Mouse (Mus musculus): Measurements from ENCODE around the gene Grhl3.

Grhl3 gene

DNA sequence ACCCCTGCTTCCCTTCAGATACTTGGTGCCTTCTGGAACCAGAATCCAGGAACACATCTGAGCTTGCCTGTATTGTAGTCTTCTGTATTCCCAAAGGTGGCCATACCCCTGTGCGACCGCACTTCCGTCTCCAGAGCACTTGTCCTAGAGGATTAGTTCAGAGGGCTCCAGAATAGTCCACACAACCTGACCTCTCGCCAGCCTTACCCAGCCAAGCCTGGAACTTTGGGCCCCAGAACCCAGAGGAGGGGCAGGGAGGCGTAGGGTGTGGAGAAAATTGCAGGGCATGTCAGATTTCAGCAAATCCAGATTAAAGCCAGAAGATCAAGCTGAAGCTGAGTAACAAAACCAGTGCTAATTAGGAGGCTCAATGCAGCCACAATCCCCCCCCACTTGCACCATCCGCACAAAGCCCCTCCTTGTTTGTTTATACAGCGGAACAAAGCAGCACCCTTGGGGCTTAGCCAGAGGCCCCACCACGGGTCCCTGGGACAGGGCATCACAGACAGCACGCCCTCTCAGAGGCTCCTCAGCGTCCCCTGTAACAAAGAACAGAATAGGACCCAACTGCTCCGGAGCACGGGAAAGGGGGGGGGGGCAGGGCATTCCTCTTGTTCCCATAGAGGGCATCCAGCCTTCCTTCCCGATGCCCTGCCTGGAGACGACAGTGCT lies 47.3 kb downstream of the Grhl3 start:
- DNase-seq = no peak

DNA sequence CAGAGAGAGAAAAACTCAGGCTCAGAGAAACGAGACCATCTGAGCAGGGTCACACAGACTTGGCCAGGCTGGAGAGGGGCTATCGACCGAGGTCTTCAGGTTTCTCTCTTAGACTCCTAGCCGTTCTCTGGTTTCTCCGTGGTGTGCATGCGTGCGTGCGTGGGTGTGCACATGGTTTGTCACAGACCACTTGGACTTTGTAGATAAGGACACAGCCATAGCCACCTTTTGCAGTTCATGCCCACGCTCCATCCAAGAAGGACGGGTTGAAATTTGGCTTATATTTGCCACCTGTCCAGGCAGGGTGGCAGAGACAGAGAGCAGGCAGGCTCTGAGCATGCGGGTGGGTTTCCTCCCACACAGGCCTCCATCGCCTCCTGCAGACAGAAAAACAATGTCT lies 48.4 kb downstream of the Grhl3 start:
- no peak for DNase-seq

DNA sequence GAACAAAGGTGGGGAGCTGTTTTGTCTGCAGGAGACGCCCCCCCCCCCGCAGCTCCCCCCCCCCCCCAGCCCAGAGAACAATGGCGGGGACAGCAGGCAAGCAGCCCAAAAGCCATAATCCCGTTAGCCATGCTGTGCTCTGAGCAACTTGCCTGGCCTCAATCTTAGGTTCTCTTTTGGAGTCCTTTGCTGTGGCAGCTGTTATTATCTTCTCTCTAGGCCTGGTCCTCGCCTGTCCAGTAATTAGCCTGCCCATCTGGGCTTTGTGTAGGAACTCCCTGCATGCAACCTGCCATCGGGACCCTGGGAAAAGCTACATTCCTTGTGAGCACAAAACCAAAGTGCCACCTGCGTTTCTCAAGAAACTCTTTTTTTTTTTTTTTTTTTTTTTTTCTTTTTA lies 49.5 kb downstream of the Grhl3 start:
- no peak for DNase-seq

DNA sequence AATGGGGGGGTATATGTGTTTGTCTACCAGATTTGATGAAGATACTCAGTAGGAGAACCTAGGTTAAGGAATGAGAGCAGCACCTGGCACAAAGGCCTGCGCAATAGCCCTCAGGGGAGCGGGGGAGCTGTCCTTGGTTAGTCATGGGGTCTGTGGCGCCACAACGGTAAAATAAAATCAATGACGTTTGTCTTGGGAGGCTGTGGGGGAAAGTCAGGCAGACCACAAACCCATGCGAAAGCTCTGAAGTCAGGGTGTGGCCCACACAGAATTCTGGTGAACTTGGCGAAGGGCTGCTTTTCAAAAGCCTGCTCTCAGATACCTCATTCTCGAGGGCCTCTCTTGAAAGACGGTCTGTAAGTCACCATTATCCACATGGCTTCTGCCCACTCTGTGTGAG lies 53.0 kb downstream of the Grhl3 start:
- DNase-seq = no peak

DNA sequence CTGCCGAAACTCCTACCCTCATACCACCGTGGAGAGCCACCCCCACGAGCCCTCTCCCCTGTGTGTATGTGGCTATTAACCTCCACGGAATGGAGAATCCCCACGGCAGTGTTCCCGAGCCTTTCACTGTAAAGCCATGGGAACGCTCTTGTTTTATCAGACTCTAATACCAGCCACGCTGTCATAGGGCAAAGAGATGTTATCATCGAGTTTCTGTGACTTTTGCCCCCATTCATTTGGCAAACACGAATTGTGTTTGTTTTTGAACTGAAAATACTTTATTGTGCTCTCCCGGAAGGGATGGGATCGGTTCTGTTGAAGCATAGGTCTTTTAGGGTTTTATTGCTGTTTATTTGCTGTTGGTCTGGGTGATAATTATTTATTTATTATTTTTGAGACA lies 55.3 kb downstream of the Grhl3 start:
- DNase-seq = no peak

DNA sequence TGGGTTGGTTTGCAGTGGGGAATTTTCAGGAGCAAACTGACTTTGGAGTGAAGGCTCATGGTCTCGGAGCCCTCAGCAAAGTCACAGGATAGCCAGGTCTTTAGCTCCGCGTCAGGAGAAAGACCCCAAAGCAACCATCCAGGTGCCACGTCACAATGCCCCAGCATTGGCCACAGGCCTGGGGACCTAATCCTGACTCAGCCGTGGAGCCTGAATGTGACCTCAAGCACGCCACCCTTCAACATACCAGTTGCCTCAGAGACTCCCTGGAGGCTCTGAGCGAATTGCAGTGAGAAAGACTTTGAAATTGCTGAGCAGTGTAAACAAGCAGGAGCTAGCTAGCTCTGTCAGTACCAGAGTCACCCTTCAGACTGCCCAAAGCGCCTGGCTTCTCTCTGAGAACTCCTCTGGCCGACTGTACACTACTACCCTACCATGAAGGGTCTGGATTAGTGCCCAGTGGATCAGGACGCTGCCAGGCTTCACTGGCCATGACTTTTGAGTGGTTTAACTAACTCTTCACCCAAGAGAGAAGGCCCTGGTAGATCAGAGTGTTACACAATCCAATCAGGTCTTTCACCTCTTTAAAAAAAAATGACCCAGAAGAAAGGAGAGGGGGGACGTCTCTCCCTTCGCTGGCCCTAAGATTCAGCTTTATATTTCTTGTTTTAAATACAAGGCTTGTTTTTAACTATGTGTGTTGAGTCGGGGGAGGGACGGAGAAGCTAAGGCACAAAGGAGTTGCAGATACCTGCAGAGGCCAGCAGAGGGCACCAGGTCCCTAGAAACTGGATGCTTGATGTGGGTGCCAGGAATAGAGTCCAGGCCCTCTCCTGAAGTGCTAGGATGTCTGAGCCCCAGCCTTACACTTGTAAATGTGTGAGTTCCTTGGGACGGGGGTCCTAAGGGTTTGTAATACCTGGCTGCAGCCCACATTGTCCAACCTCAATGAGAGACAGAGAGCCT lies 56.8 kb downstream of the Grhl3 start:
- DNase-seq = peak; percentile 68 to 80

DNA sequence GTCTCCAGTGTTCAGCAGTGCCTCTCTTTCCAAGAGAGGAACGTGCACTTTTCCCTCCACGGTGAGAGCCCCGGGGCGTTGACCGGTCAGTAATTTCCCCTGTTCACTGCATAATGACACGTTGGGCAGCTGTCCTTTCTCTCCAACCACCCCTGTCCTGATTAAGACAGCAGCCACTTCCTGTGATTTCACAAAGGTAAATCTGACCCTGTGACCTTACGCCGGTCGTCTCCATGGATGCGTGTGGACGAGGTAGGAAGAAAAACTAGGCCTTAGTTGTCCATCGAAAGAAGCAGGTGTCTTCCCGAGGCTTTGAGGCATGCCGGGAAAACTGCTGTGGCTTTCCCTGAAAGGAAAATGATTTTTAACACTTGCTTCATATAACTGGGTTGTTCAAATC lies 58.5 kb downstream of the Grhl3 start:
- no peak for DNase-seq

DNA sequence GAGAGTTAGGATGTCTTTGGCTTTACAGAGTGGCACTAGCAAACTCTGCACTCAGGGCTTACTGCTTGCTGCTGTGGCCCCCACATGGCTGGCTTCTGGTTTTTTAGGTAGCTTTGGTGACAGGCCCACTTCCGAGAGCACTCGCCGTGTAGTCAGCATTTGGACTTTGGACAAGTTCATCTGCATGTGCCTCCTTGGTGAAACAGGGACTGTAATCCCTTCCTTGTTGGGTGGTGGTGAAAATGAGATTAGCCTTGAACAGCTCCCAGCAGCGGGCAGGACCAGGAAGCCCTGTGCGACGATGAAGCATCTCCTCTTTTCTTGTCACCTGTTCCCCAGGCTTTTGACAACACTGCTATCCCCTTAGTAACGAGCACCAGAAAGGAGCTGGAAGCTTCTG lies 59.6 kb downstream of the Grhl3 start:
- no peak for DNase-seq

DNA sequence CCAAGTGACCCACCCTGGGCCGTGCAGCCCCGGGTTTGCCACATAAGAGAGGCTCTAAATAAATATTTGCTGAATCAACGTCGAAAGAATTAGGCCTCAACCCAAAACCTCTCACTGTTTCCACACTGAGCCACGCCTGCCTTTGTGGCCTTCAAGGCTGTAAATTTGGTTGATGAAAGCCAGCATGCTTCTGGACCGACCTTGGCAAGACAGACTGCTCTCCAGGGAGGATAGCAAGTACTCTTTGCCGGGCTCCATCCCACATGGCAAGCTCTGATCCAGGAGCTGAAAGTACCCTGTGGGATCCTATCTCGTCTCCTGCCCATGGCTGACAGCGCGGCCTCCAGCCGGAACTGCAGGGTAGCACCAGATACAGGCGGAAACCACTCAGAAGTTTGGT lies 63.9 kb downstream of the Grhl3 start:
- no peak for DNase-seq

DNA sequence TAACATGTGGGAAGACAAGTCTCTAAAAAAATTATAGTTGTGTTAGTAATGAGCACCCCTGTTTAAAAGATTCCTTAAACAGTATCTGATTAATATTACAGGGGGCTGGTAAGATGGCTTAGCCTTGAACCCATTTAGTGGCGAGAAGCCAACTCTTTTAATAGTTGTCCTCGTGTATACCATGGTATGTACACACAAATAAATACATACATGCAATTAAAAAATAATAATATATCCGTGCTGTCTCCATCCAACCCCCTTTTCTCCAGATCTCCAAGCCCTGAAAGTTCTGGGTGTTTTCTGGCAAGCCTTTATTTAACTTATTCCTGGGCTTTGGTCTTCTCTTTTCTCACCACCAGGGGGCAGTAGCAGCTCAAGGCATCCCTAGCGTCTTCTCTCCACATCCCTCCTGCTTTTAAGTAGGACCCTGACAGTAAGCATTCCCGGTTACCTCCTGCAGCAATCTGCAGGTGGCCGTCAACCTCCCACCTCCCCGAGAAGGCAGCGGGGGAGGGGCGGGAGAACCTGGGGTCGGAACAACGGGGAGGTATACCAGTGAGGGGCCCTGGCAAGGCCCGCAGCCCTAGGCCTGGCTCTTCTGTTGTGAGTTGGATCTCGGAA lies 64.9 kb downstream of the Grhl3 start:
- DNase-seq = peak; percentile 47 to 72

DNA sequence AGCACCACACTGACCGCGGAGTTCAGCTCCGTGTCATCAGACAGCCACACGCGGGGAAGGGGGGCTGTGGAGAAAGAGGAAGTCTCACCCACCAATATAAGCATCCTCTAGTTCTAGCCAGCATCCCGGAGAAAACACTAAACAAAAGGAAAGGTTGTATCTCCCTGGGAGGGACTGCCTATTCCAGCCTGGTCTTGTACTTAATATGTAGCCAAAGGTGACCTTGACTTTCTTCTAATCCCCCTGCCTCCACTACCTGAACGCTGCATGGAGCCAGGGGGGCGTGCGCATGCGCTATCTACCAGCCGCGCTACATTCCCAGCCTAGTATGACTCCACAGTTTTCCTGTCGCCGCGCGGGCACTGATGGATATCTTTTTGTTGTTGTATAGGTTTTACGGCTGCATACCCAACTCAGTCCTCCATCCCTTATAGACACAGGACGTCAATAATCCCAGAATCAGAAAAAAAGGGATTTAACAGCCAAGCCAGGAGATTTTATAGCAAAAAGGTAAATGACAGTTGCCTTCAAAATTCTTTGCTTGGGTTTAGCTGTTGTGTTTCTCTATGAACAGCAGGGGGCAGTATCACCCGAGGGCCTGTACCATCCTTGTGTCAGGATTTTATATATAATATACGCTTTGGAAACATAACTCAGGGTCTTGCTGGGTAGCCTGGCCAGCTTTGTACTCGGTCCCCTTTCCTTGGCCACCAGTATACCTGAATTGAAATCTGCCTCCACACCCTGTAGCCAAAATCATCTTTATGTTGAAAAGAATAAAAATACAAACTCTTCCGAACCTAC lies 65.7 kb downstream of the Grhl3 start:
- peak; percentile 15 to 43 for DNase-seq

DNA sequence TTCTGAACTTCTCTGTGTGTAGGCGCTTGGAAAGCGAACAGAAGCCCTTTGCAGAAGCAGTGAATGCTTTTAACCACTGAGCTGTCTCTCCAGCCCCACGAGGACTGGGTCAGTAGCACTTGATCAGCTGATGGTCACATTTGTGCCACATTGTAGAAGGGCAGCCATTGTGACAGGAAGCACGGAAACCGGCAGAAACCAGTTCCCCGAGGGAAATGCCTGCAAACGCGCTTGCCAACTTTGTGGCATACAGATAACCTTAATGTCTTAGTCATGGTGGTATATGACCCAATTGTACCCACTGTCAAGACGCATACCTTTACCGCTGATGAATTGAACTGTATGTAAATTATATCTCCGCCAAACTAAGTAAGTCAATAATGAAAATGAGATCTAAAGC lies 67.6 kb downstream of the Grhl3 start:
- no peak for DNase-seq

DNA sequence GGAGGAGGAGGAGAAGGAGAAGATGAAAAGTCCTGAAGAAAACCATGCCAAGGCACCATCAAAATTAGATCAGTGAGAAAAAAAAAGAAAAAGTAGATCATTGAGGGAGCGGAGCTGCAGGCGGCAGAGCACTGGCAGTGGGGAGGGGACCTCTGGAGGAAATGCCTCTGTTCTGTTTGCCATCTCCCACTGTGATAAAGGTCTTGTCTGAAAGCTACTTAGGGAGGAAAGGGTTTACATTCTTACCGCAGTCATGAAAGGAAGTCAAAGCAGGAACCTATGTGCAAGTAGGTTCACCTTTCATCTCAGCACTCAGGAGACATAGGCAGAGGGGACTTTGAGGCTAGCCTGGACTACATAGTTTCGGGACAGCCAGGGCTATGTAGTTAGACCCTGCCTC lies 71.8 kb downstream of the Grhl3 start:
- DNase-seq = no peak

DNA sequence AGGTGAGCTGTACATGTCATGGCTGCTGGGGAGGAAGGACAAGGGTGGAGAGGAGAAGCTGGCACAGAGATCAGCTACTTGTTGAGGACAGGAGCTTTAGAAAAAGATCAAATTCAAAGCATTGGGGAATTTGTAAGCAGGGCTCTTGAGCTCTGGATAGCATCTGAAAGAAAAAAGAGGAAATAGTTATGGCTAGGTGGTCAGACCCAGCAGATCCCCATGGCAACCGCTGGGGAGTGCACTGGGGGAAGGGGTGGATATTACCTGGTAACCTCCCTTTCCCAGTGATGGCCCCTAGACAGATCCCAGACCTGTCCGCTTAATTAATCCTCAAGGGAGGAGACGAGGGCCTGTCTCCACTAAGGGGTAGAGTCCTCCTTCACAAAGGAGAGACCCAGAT lies 73.6 kb downstream of the Grhl3 start:
- DNase-seq = no peak

DNA sequence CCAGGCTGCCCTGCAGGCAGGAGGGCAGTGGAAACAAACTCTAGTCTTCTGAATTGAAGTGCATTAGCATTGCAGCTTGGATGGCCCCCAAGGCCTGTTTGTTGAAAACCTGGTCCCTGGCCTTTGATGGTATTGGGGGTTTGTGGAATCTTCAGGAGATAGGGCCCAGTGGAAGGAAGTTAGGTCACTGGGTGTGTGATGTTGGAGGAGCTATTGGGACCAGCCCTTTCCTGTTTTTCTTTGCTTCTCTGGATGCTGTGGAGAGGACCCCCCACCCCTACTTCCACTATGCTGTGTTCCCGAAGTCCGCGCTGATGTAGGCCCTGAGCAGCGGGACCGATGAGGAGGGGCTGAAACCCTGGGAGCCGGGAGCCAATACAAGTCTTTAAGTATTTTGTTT lies 75.3 kb downstream of the Grhl3 start:
- peak; percentile 50 to 65 for DNase-seq

DNA sequence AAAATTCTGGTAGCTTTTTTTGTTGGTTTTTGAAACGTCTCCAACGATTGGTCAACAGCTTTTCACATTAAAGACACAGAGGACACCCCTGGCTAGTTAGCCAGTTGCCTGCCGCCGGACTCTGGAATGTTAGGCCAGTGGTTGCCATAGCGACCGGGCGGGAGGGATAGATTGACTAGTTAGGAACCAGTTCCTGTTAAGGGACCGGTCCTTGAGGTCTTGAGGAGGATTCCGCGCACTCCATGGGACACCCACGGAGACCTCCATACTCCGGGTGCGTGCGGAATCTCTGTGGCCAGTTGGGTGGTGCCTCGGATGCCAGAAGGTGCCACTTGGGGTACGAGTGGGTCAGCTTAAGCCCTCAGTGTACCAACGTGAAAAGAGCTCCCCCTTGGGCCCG lies 77.6 kb downstream of the Grhl3 start:
- peak; percentile 75 to 86 for DNase-seq

DNA sequence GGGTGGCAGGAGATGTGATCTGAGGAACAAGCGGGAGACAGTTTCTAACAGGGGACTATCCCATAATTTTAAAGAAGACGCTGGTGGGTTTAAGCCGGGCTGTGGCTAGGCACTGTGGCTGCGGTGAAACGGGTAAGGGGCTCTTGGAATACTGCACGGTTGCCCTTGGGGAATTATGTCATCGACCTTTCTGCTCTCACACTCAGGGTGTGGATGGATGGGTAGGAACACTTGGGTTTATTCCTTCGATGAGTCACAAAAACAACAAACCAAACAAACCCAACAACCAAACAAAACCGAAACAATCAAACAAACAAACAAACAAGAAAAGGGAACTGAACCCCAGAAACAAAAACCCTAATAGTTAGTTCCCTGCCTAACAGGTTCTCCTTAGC lies 78.0 kb downstream of the Grhl3 start:
- DNase-seq = no peak

DNA sequence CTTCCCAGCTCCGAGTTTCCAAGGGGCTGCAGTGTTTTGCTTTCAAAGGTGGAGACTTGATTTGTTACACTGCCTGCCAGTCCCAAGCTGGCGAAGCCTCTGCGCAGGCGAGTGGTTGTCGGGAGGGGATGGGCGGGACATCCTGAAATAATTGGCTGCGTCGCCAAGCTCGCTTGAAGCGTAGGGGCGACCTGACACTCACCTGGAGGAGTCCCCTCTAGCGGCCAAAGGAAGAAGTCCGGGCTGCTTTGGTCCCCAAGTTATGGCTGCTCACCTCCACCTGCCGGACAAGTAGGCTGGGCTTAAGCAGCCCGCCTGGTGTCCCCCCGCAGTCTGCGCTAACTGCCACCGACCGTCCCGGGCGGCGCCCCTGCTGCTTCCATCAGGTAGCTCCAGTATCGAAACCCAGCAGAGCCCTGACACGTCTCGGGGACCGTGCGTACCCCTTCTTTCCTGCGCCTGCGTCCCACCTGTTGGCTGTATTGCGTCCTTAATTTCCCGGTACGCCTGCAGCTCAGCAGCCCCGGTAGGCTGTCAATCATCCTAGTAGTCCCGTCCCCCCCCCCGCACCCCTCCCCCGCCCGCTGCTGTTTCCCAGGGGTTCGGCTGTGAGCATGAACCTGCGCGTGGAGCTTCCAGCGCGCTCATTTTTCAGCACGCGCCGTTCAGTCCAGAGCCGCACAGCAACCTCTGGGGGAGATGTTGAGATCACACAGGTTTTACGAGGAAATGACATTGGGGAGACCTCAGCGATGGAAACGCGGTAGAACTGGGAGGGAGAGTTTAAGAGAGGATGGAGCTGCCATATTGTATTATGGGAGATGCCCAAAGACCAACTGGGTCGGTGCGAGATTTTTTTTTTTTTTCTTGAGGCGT lies 78.7 kb downstream of the Grhl3 start, which contains the start of the genes Stpg1 and Nipal3:
Gene Stpg1, plus strand, starts transcription at position 270 of the 876 bp plus-strand sequence.
Gene Nipal3, minus strand, starts transcription at position 518 of the 876 bp plus-strand sequence.
- peak; percentile 95 to 97 for DNase-seq

DNA sequence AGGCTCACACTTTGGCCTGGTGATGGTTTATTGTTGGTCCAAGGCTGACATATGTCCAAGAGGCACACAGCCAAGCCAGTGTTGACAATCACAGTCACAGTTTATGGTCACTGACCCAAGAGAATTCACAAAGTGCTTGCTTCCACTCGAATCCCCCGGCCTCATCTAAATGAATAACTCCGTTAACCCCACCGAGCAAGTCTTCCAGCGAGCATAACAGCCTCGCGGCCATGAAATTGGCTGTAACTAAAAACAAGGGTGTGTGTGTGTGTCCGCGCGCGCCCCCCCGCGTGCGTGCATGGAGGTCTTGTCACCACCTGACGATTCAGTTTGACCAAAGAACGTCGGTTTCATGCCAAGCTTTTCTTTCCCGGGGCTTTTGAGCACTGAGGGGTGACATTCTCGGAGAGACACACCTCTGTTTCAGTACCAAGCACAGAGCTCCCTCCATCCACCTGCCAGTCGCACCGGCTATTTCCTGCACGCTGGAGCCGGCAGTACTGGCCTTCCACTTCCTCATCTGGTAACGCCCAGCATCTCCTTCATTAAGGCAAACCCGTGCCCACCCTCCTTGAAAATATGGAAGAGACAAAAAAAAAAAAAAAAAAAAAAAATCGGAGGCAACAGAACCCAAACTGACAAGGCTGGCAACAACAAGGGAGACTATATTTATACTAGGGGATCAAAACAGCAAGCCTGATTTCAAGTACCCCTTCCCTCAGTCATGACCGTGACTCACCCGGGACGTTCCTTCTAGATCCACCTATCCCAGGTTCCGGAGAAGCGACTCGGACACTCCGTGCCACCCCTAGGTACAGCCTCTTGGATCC lies 79.5 kb downstream of the Grhl3 start:
- peak; percentile 57 to 60 for DNase-seq

DNA sequence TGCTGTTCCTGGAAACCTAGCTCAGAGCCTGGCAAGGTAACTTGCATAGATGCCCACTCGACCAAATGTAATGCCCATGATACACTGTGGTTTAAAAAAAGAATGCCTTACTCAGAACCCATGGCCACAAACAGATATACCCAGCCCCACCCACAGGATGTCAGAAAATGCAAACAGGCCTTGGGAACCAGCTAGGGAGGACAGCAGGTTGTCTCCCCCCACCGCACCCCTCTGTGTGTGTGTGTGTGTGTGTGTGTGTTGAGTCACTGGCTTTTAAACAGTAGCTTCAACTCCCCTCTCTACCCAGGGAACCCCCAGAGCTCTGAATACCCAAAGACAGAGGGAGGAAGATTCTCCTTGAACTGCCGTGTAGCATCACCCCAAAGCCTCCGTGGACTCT lies 80.2 kb downstream of the Grhl3 start:
- DNase-seq = no peak

All from lung, adult 18-20 months (tissue).